Mouse (Mus musculus): ENCODE results near the gene Diablo. TPM values are rescaled to one million over a fixed set of nuclear protein-coding genes. Genes with fewer than 3 reads are reported as not detected.

Diablo gene
- 64.2 and 68.8 TPM in 2 replicates for polyA plus RNA-seq (2012; rRNA removed)

GRCm38 (mm10) chr5:123523692-123524392 is at the start of gene Diablo:
TSS of gene Diablo (minus strand) at chr5:123524176.
- H3K4me1 ChIP-seq (ENCODE audit: control insufficient read depth, insufficient read depth, low read length) = no peaks in the 10 kb centered on the region
- peak within 1 kb of the TSS; percentile 20; the same call in 1 of the 2 replicates for H3K27ac ChIP-seq (ENCODE audit: insufficient read depth, low read depth, low read length)

DNA sequence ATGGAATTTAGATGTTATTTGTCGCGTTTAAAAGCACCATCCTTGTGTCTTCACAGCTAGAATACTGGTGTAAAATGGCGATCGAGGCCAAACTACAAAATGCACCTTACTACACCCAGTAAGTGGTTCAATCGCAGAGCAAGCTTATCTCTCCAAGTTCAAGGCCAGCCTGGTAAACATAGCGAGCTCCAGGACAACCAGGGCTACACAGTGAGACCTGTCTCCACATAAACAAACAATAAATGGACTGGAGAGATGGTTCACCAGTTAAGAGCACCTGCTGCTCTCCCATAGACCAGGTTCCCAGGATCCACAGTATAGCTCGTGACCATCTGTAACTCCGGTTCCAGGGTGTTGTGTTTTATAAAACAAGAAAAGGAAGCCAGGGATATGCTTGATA is 49.4 kb upstream of the Diablo start:
- Histone ChIP-seq H3K27ac (ENCODE audit: insufficient read depth, low read depth, low read length) (no peak overlapping the region), H3K36me3 (ENCODE audit: control insufficient read depth, insufficient read depth, low read length) (peaks cover 2% of the 10 kb centered on the region; the same call in 1 of the 2 replicates), H3K27me3 (replicated peaks; ENCODE audit: control insufficient read depth, insufficient read depth, low read length) (no peaks in the 10 kb centered on the region), H3K4me1 (ENCODE audit: control insufficient read depth, insufficient read depth, low read length) (no peaks in the 10 kb centered on the region), H3K4me3 (ENCODE audit: insufficient read depth, low read depth, low read length) (no peak overlapping the region)
- TF ChIP-seq POLR2A (IDR thresholded peaks at IDR 0.05; ENCODE audit: low read depth, low read length) = no peak
- TF ChIP-seq CTCF (conservative IDR thresholded peaks at IDR 0.05; ENCODE audit: insufficient read depth, insufficient read length, low read depth, low read length) = no peak
- DNase-seq = no peak
- WGBS = 67% methylated on average over 8 of the region's 8 CpGs

More at GRCm38 (mm10) chr5:123523692-123524392, at the start of gene Diablo:
- no peak for TF ChIP-seq CTCF (conservative IDR thresholded peaks at IDR 0.05; ENCODE audit: insufficient read depth, insufficient read length, low read depth, low read length)
- TF ChIP-seq POLR2A (IDR thresholded peaks at IDR 0.05; ENCODE audit: low read depth, low read length) = peak; percentile 86
- WGBS = under 1% methylated on average over 82 of the region's 82 CpGs
- Histone ChIP-seq H3K36me3 (ENCODE audit: control insufficient read depth, insufficient read depth, low read length) (no peaks in the 10 kb centered on the region), H3K27me3 (replicated peaks; ENCODE audit: control insufficient read depth, insufficient read depth, low read length) (no peaks in the 10 kb centered on the region), H3K4me3 (ENCODE audit: insufficient read depth, low read depth, low read length) (peak within 1 kb of the TSS; percentile 86)
- DNase-seq = peak; percentile 99

DNA sequence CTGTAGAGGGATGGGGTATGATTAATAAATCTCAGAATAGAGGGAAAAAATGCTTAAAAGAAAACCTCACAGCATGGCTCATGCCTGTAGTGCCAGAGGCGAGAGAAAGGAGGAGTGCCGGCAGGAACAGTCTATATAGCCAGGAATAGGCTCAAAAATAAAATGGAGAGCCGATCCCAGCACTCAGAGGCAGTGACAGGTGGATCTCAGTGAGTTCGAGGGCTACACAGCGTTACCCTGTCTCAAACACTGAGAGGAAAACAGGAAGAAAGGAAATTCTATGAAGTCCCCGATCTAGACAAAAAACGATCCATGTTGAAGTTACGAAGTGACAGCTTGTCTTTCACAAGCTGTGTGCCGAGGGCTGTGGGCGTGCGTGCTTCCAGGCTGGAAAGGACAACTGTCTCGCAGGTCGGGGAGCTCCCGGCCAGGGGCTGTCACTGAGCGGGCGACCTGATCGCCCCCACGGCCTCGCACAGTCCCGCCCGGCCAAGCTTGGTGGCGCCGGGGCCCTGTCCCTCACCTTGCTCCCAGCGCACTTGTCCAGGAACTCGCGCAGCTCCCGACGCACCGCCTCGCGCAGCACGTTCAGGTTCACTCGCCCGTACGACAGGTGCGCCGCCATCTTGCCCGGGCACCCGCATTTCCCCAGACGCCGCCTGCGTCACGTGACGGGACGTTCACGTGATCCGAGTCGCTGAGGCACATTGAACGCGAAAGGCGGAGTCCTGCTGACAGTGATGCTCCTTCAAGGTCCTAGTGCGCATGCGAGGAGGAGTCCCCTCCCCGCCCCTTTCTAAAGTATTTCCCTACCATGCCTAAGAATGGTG is 48.6 kb upstream of the Diablo start, which contains the start of gene Vps33a:
Vps33a (minus strand) TSS at position 682 of the 830 bp plus-strand sequence.
- Histone ChIP-seq H3K27ac (ENCODE audit: insufficient read depth, low read depth, low read length) (peak within 1 kb of the TSS; percentile 66), H3K27me3 (replicated peaks; ENCODE audit: control insufficient read depth, insufficient read depth, low read length) (no peaks in the 10 kb centered on the region), H3K4me3 (ENCODE audit: insufficient read depth, low read depth, low read length) (peak within 1 kb of the TSS; percentile 94), H3K36me3 (ENCODE audit: control insufficient read depth, insufficient read depth, low read length) (no peaks in the 10 kb centered on the region), H3K4me1 (ENCODE audit: control insufficient read depth, insufficient read depth, low read length) (no peaks in the 10 kb centered on the region)
- peak; percentile 99 for DNase-seq
- WGBS = under 1% methylated on average over 54 of the region's 54 CpGs
- TF ChIP-seq POLR2A (IDR thresholded peaks at IDR 0.05; ENCODE audit: low read depth, low read length) (peak; percentile 78), CTCF (conservative IDR thresholded peaks at IDR 0.05; ENCODE audit: insufficient read depth, insufficient read length, low read depth, low read length) (no peak)

DNA sequence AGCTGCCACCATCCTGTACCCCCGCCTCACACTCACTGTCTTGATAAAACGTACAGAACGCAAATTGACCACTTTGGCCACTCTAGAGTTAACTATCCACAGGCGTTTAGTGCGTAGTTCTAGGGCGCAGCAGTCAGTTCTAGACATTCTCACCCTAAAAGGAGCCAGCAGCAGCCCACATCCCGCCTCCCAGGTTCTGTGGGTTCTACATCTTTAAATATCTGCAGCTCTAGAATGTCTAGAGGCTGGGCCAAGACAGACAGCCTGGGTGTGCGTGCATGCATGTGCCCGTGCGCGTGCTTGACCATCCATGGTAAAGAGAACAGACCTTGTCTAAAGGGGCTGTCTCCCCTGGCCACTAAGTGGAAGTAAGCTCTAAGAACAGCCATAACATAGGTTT is 37.2 kb upstream of the Diablo start:
- H3K27ac ChIP-seq (ENCODE audit: insufficient read depth, low read depth, low read length) = no peak overlapping the region
- H3K27me3 ChIP-seq (replicated peaks; ENCODE audit: control insufficient read depth, insufficient read depth, low read length) = no peaks in the 10 kb centered on the region
- DNase-seq = no peak
- peaks cover 6% of the 10 kb centered on the region for H3K36me3 ChIP-seq (ENCODE audit: control insufficient read depth, insufficient read depth, low read length)
- no peaks in the 10 kb centered on the region for H3K4me1 ChIP-seq (ENCODE audit: control insufficient read depth, insufficient read depth, low read length)
- WGBS = 92% methylated on average over 11 of the region's 11 CpGs
- TF ChIP-seq CTCF (conservative IDR thresholded peaks at IDR 0.05; ENCODE audit: insufficient read depth, insufficient read length, low read depth, low read length) (no peak), POLR2A (IDR thresholded peaks at IDR 0.05; ENCODE audit: low read depth, low read length) (no peak)
- no peak overlapping the region for H3K4me3 ChIP-seq (ENCODE audit: insufficient read depth, low read depth, low read length)

DNA sequence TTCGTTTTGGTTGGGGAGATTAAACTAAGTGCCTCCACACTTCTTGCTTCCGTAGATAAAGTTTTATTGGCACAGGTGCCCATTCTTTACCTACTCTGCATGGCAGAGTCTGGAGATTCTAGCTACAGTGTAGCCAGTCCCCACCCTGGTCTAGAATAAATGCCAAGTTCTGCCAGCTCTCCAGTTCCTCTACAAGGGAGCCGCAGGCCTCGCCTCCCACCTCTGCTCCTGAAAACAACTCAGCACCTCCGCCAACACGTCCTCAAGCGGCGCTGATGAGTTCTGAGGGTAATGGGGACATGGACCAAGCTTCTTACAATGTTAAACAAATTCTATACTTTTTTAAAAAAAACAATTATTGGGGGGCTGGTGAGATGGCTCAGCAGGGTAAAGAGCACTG is 35.6 kb upstream of the Diablo start:
- no peak for DNase-seq
- peaks cover 6% of the 10 kb centered on the region for H3K36me3 ChIP-seq (ENCODE audit: control insufficient read depth, insufficient read depth, low read length)
- H3K4me1 ChIP-seq (ENCODE audit: control insufficient read depth, insufficient read depth, low read length) = no peaks in the 10 kb centered on the region
- 93% methylated on average over 8 of the region's 8 CpGs for WGBS
- H3K27ac ChIP-seq (ENCODE audit: insufficient read depth, low read depth, low read length) = no peak overlapping the region
- TF ChIP-seq CTCF (conservative IDR thresholded peaks at IDR 0.05; ENCODE audit: insufficient read depth, insufficient read length, low read depth, low read length) = no peak
- TF ChIP-seq POLR2A (IDR thresholded peaks at IDR 0.05; ENCODE audit: low read depth, low read length) = no peak
- H3K27me3 ChIP-seq (replicated peaks; ENCODE audit: control insufficient read depth, insufficient read depth, low read length) = no peaks in the 10 kb centered on the region
- no peak overlapping the region for H3K4me3 ChIP-seq (ENCODE audit: insufficient read depth, low read depth, low read length)

- no peak overlapping the region for H3K27ac ChIP-seq (ENCODE audit: insufficient read depth, low read depth, low read length)
- peaks cover 4% of the 10 kb centered on the region; the same call in 1 of the 2 replicates for H3K36me3 ChIP-seq (ENCODE audit: control insufficient read depth, insufficient read depth, low read length)
- no peak for TF ChIP-seq CTCF (conservative IDR thresholded peaks at IDR 0.05; ENCODE audit: insufficient read depth, insufficient read length, low read depth, low read length)
- no peak for TF ChIP-seq POLR2A (IDR thresholded peaks at IDR 0.05; ENCODE audit: low read depth, low read length)
- 36% methylated on average over 2 of the region's 2 CpGs for WGBS
- no peaks in the 10 kb centered on the region for H3K27me3 ChIP-seq (replicated peaks; ENCODE audit: control insufficient read depth, insufficient read depth, low read length)
- no peak overlapping the region for H3K4me3 ChIP-seq (ENCODE audit: insufficient read depth, low read depth, low read length)
- H3K4me1 ChIP-seq (ENCODE audit: control insufficient read depth, insufficient read depth, low read length) = no peaks in the 10 kb centered on the region
- peak; percentile 90 for DNase-seq
These were observed 32.5 kb upstream of the Diablo start for GRCm38 (mm10) chr5:123556451-123556850.

DNA sequence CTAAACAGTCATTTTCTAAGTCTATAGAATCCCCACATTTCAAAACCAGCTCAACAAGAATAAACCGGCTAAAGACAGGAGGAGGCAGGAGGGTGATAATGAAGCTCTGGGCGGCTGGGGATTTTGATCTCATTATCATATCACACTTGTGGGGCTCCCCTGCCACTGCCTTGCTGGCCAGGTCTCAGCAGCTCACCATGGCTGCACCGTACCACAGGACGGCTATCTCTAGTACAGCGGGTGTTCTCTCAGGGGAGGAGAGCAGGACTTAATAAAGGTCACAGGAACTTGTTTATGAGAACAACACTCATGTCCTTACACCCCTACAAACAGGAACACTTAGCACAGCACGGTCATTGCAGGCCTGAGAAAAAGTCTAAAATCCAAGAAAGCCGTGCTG is 31.7 kb upstream of the Diablo start:
- Histone ChIP-seq H3K36me3 (ENCODE audit: control insufficient read depth, insufficient read depth, low read length) (peaks cover 3% of the 10 kb centered on the region; the same call in 1 of the 2 replicates), H3K4me1 (ENCODE audit: control insufficient read depth, insufficient read depth, low read length) (no peaks in the 10 kb centered on the region), H3K27ac (ENCODE audit: insufficient read depth, low read depth, low read length) (no peak overlapping the region), H3K27me3 (replicated peaks; ENCODE audit: control insufficient read depth, insufficient read depth, low read length) (no peaks in the 10 kb centered on the region), H3K4me3 (ENCODE audit: insufficient read depth, low read depth, low read length) (no peak overlapping the region)
- TF ChIP-seq POLR2A (IDR thresholded peaks at IDR 0.05; ENCODE audit: low read depth, low read length) = no peak
- TF ChIP-seq CTCF (conservative IDR thresholded peaks at IDR 0.05; ENCODE audit: insufficient read depth, insufficient read length, low read depth, low read length) = no peak
- no peak for DNase-seq
- WGBS = 94% methylated on average over 7 of the region's 7 CpGs

Measured in kidney, adult 2 months (tissue).